Mouse (Mus musculus): ENCODE data around the gene Syngr1.

The Syngr1 gene

GRCm38 (mm10) chr15:80091121-80091955 is at the start of gene Syngr1, which contains the start of gene Rpl3:
TSS of gene Syngr1 (plus strand) at chr15:80091334.
TSS of gene Rpl3 (minus strand) at chr15:80091868.
- in situ Hi-C loops (cut with MseI, MboI) = no loop called here

- in situ Hi-C loops (cut with MseI, MboI) = no loop called here
Measured at GRCm38 (mm10) chr15:80042152-80042551, 49.0 kb upstream of the Syngr1 start.

- in situ Hi-C loops (cut with MseI, MboI) = no loop called here
Measured at GRCm38 (mm10) chr15:80044249-80044648, 46.9 kb upstream of the Syngr1 start.

- in situ Hi-C loops (cut with MseI, MboI) = no loop called here
Measured at GRCm38 (mm10) chr15:80045749-80046148, 45.4 kb upstream of the Syngr1 start.

GRCm38 (mm10) chr15:80047242-80047641 is 43.9 kb upstream of the Syngr1 start:
- in situ Hi-C loops (cut with MseI, MboI) = no loop called here

GRCm38 (mm10) chr15:80047973-80048372 is 43.2 kb upstream of the Syngr1 start:
- in situ Hi-C loops (cut with MseI, MboI) = no loop called here

GRCm38 (mm10) chr15:80050093-80050492 is 41.0 kb upstream of the Syngr1 start:
- in situ Hi-C loops (cut with MseI, MboI) = no loop called here

GRCm38 (mm10) chr15:80051092-80051761 is 39.9 kb upstream of the Syngr1 start:
- in situ Hi-C loops (cut with MseI, MboI) = no loop called here

- in situ Hi-C loops (cut with MseI, MboI) = no loop called here
Measured at GRCm38 (mm10) chr15:80051782-80052181, 39.4 kb upstream of the Syngr1 start.

- in situ Hi-C loops (cut with MseI, MboI) = no loop called here
Measured at GRCm38 (mm10) chr15:80053381-80054033, 37.6 kb upstream of the Syngr1 start.

- in situ Hi-C loops (cut with MseI, MboI) = no loop called here
Measured at GRCm38 (mm10) chr15:80054034-80054710, 37.0 kb upstream of the Syngr1 start.

GRCm38 (mm10) chr15:80058151-80058550 is 33.0 kb upstream of the Syngr1 start:
- in situ Hi-C loops (cut with MseI, MboI) = no loop called here

- in situ Hi-C loops (cut with MseI, MboI) = loop anchor here in 1 of 2 experiments (5.0 kb wide), 1 partner anchor 37 kb away; no protein-coding TSS in a partner anchor
Measured at GRCm38 (mm10) chr15:80059606-80060005, 31.5 kb upstream of the Syngr1 start.

- in situ Hi-C loops (cut with MseI, MboI) = loop anchor here in 1 of 2 experiments (5.0 kb wide), 1 partner anchor 38 kb away; no protein-coding TSS in a partner anchor
Measured at GRCm38 (mm10) chr15:80060356-80061070, 30.6 kb upstream of the Syngr1 start.

- in situ Hi-C loops (cut with MseI, MboI) = loop anchor here in 1 of 2 experiments (5.0 kb wide), 1 partner anchor 39 kb away; no protein-coding TSS in a partner anchor
Measured at GRCm38 (mm10) chr15:80061071-80061550, 30.0 kb upstream of the Syngr1 start.

- in situ Hi-C loops (cut with MseI, MboI) = loop anchor here in 1 of 2 experiments (5.0 kb wide), 1 partner anchor 40 kb away; no protein-coding TSS in a partner anchor
Measured at GRCm38 (mm10) chr15:80062339-80062738, 28.8 kb upstream of the Syngr1 start.

- in situ Hi-C loops (cut with MseI, MboI) = loop anchor here in 1 of 2 experiments (5.0 kb wide), 1 partner anchor 41 kb away; no protein-coding TSS in a partner anchor
Measured at GRCm38 (mm10) chr15:80062821-80063220, 28.3 kb upstream of the Syngr1 start.

- in situ Hi-C loops (cut with MseI, MboI) = loop anchor here (5.0 kb wide), 3 partner anchors 43 to 118 kb away; partner anchors contain the start of gene Pdgfb (in 1 of the 2)
Measured at GRCm38 (mm10) chr15:80064965-80065364, 26.2 kb upstream of the Syngr1 start.

- in situ Hi-C loops (cut with MseI, MboI) = loop anchor here (5.0 kb wide), 2 partner anchors 53 to 118 kb away; partner anchors contain the start of gene Pdgfb (in 1 of the 2)
Measured at GRCm38 (mm10) chr15:80065414-80065813, 25.7 kb upstream of the Syngr1 start.

GRCm38 (mm10) chr15:80066538-80066937 is 24.6 kb upstream of the Syngr1 start:
- in situ Hi-C loops (cut with MseI, MboI) = loop anchor here (5.0 kb wide), 2 partner anchors 54 to 119 kb away; partner anchors contain the start of gene Pdgfb (in 1 of the 2)
